Mouse (Mus musculus) CH12.LX (cell line): ENCODE data around the gene Arf3. TPM values are rescaled to one million over a fixed set of nuclear protein-coding genes. Genes with fewer than 3 reads are reported as not detected.

ENCODE experiments used
- DNase-seq: peaks from one replicate; pipeline ENCODE4 v3.0.0-alpha.2; 2013; ENCODE audit errors: extremely low read depth
- H3K27ac ChIP-seq: 2 replicates; pipeline ENCODE4 v1.5.1; 2012; ENCODE audit warnings: low read depth, mild to moderate bottlenecking, control low read depth, moderate library complexity; ENCODE audit not compliant: insufficient read depth
- H3K27me3 ChIP-seq: replicated peaks from 2 replicates; pipeline ENCODE3; 2012; ENCODE audit warnings: inconsistent platforms
- H3K36me3 ChIP-seq, 2 experiments: replicated peaks in 1 of 2; 2 replicates each; pipeline versions ENCODE3 to v1.6.1; 2012; ENCODE audit warnings: inconsistent platforms in 1 of 2, low read length in 1 of 2, mild to moderate bottlenecking in 1 of 2, mixed read lengths in 1 of 2, moderate library complexity in 1 of 2; ENCODE audit not compliant: control insufficient read depth in 1 of 2, insufficient read depth in 1 of 2
- H3K4me1 ChIP-seq, 2 experiments: 2 replicates each; pipeline ENCODE4 v1.6.1; 2012; ENCODE audit warnings: inconsistent platforms in 1 of 2, moderate library complexity in 1 of 2; ENCODE audit not compliant: insufficient read depth in 2 of 2, control insufficient read depth in 1 of 2
- H3K4me2 ChIP-seq: 2 replicates; pipeline ENCODE4 v1.6.1; 2012; ENCODE audit warnings: low read depth, mild to moderate bottlenecking, control low read depth; ENCODE audit not compliant: poor library complexity, insufficient read depth, severe bottlenecking
- H3K4me3 ChIP-seq, 3 experiments: fragments of 150-350 bp in 1 of 3; sonication (generic) in 1 of 3; replicated peaks in 1 of 3; 2 replicates each; pipeline versions ENCODE3 to v1.5.1; 2011 to 2012; ENCODE audit warnings: low read depth in 2 of 3, low read length in 2 of 3, mild to moderate bottlenecking in 2 of 3, moderate library complexity in 2 of 3, control low read depth in 1 of 3, improper control_type of control experiment in 1 of 3, inconsistent platforms in 1 of 3, mixed read lengths in 1 of 3; ENCODE audit not compliant: poor library complexity in 1 of 3
- H3K79me2 ChIP-seq: replicated peaks from 2 replicates; pipeline ENCODE4 v1.6.1; 2012; ENCODE audit warnings: mild to moderate bottlenecking, moderate library complexity; ENCODE audit not compliant: control insufficient read depth, poor library complexity, insufficient read depth, severe bottlenecking; ENCODE audit errors: extremely low read depth
- H3K9ac ChIP-seq: 2 replicates; pipeline ENCODE4 v1.6.1; 2012; ENCODE audit warnings: low read depth, mild to moderate bottlenecking, control low read depth, moderate library complexity; ENCODE audit not compliant: insufficient read depth
- H3K9me3 ChIP-seq: replicated peaks from 2 replicates; pipeline ENCODE3; 2012; ENCODE audit warnings: low read length, inconsistent platforms, mixed read lengths
- BHLHE40 ChIP-seq: IDR thresholded peaks from 2 replicates; pipeline ENCODE4 v1.6.1; 2011; ENCODE audit warnings: mild to moderate bottlenecking, low read depth, low read length, improper control_type of control experiment
- CHD1 ChIP-seq: IDR thresholded peaks from 2 replicates; pipeline ENCODE4 v1.6.1; 2012; ENCODE audit warnings: low read depth, low read length, improper control_type of control experiment, inconsistent platforms
- CHD2 ChIP-seq: IDR thresholded peaks from 2 replicates; pipeline ENCODE4 v1.6.1; 2011; ENCODE audit warnings: low read length, improper control_type of control experiment
- CTCF ChIP-seq, 2 experiments: IDR thresholded peaks in 1 of 2; conservative IDR thresholded peaks in 1 of 2; 2 replicates each; pipeline ENCODE4 v1.5.1; 2011 to 2012; ENCODE audit warnings: low read depth in 2 of 2, low read length in 2 of 2, improper control_type of control experiment in 1 of 2, inconsistent platforms in 1 of 2, mild to moderate bottlenecking in 1 of 2, moderate library complexity in 1 of 2
- E2F4 ChIP-seq: IDR thresholded peaks from 2 replicates; pipeline ENCODE4 v1.6.1; 2011; ENCODE audit warnings: low read depth, low read length, improper control_type of control experiment; ENCODE audit not compliant: insufficient replicate concordance
- ELF1 ChIP-seq: IDR thresholded peaks from 2 replicates; pipeline ENCODE4 v1.6.1; 2014; ENCODE audit warnings: low read depth, mild to moderate bottlenecking, inconsistent platforms, low read length, improper control_type of control experiment
- ETS1 ChIP-seq: conservative IDR thresholded peaks from 2 replicates; pipeline ENCODE4 v1.6.1; 2012; ENCODE audit warnings: low read depth, mild to moderate bottlenecking, inconsistent platforms, low read length, improper control_type of control experiment, moderate library complexity
- GABPA ChIP-seq: IDR thresholded peaks from 2 replicates; pipeline ENCODE4 v1.6.1; 2012; ENCODE audit warnings: low read depth, low read length, improper control_type of control experiment, inconsistent platforms; ENCODE audit not compliant: insufficient replicate concordance
- IRF4 ChIP-seq: IDR thresholded peaks from 2 replicates; pipeline ENCODE4 v1.6.1; 2014; ENCODE audit warnings: low read depth, mild to moderate bottlenecking, inconsistent platforms, low read length, improper control_type of control experiment
- JUND ChIP-seq: conservative IDR thresholded peaks from 2 replicates; pipeline ENCODE4 v1.6.1; 2011; ENCODE audit warnings: low read depth, low read length, improper control_type of control experiment
- MAFK ChIP-seq: IDR thresholded peaks from 2 replicates; pipeline ENCODE4 v1.6.1; 2011; ENCODE audit warnings: low read length, improper control_type of control experiment; ENCODE audit not compliant: insufficient replicate concordance
- MAX ChIP-seq: IDR thresholded peaks from 2 replicates; pipeline ENCODE4 v1.6.1; 2011; ENCODE audit warnings: low read length, improper control_type of control experiment
- MEF2A ChIP-seq: IDR thresholded peaks from 2 replicates; pipeline ENCODE4 v1.6.1; 2014; ENCODE audit warnings: low read depth, mild to moderate bottlenecking, inconsistent platforms, low read length, improper control_type of control experiment, borderline replicate concordance
- MYC ChIP-seq: IDR thresholded peaks from 2 replicates; pipeline ENCODE4 v1.6.1; 2011; ENCODE audit warnings: low read depth, mild to moderate bottlenecking, improper control_type of control experiment, low read length
- NELFE ChIP-seq: IDR thresholded peaks from 2 replicates; pipeline ENCODE4 v1.6.1; 2011; ENCODE audit warnings: low read depth, low read length, improper control_type of control experiment
- NRF1 ChIP-seq: IDR thresholded peaks from 2 replicates; pipeline ENCODE4 v1.6.1; 2014; ENCODE audit warnings: low read depth, mild to moderate bottlenecking, inconsistent platforms, low read length, improper control_type of control experiment, moderate library complexity
- POLR2AphosphoS2 ChIP-seq: IDR thresholded peaks from 2 replicates; pipeline ENCODE4 v1.6.1; 2011; ENCODE audit warnings: low read depth, low read length, improper control_type of control experiment
- RAD21 ChIP-seq: IDR thresholded peaks from 2 replicates; pipeline ENCODE4 v1.6.1; 2011; ENCODE audit warnings: low read depth, mild to moderate bottlenecking, low read length, improper control_type of control experiment, moderate library complexity
- SMC3 ChIP-seq: IDR thresholded peaks from 2 replicates; pipeline ENCODE4 v1.6.1; 2011; ENCODE audit warnings: low read depth, low read length, improper control_type of control experiment
- TBP ChIP-seq: conservative IDR thresholded peaks from 2 replicates; pipeline ENCODE4 v1.6.1; 2011; ENCODE audit warnings: low read depth, low read length, improper control_type of control experiment
- TCF12 ChIP-seq: IDR thresholded peaks from 2 replicates; pipeline ENCODE4 v1.6.1; 2014; ENCODE audit warnings: low read depth, mild to moderate bottlenecking, inconsistent platforms, low read length, improper control_type of control experiment
- USF1 ChIP-seq: IDR thresholded peaks from 2 replicates; pipeline ENCODE4 v1.6.1; 2014; ENCODE audit warnings: low read depth, mild to moderate bottlenecking, inconsistent platforms, low read length, improper control_type of control experiment
- USF2 ChIP-seq: conservative IDR thresholded peaks from 2 replicates; pipeline ENCODE4 v1.6.1; 2011; ENCODE audit warnings: low read depth, low read length, improper control_type of control experiment
- ZC3H11A ChIP-seq: IDR thresholded peaks from 2 replicates; pipeline ENCODE4 v1.6.1; 2012; ENCODE audit warnings: low read depth, mild to moderate bottlenecking, inconsistent platforms, low read length, improper control_type of control experiment
- ZKSCAN1 ChIP-seq: IDR thresholded peaks from 2 replicates; pipeline ENCODE4 v1.6.1; 2012; ENCODE audit warnings: low read depth, inconsistent platforms, low read length, improper control_type of control experiment, borderline replicate concordance
- ZMIZ1 ChIP-seq: IDR thresholded peaks from 2 replicates; pipeline ENCODE4 v1.6.1; 2012; ENCODE audit warnings: low read depth, mild to moderate bottlenecking, inconsistent platforms, low read length, improper control_type of control experiment
- ZNF384 ChIP-seq: IDR thresholded peaks from 2 replicates; pipeline ENCODE4 v1.6.1; 2012; ENCODE audit warnings: low read depth, low read length, improper control_type of control experiment, inconsistent platforms
- dilution Hi-C: fragments of 300-500 bp; cut with MboI; formaldehyde crosslinking; loops from 2 replicates; pipeline ENCODE4 v1.14.3; 2020; ENCODE audit warnings: low sequenced_read_pairs; ENCODE audit not compliant: extremely low pct_unique_long_range_greater_than_20kb, extremely low pct_ligation_motif_present
- in situ Hi-C: fragments of 300-500 bp; cut with MboI; formaldehyde crosslinking; loops from 3 replicates; pipeline ENCODE4 v1.14.3; 2019; ENCODE audit warnings: low sequenced_read_pairs, low pct_ligation_motif_present, low pct_unique_long_range_greater_than_20kb, mixed read lengths
- polyA plus RNA-seq: library from polyadenylated mRNA; unstranded; fragments of >175 nt; gene quantifications from 2 replicates; pipeline ENCODE4 v1.2.1, GENCODE M21; 2012; ENCODE audit warnings: low read depth; ENCODE audit not compliant: insufficient read length
- total RNA-seq, 2 experiments: library from RNA; depleted of rRNA; stranded (reverse); fragments of 300-350 nt in 1 of 2; fragments of >200 nt in 1 of 2; gene quantifications; 2 replicates each; pipeline ENCODE4 v1.2.3; 2012 to 2014

The Arf3 gene
- total and polyA plus RNA-seq, 3 experiments: 32.5 to 182 (median 41.0) TPM

DNA sequence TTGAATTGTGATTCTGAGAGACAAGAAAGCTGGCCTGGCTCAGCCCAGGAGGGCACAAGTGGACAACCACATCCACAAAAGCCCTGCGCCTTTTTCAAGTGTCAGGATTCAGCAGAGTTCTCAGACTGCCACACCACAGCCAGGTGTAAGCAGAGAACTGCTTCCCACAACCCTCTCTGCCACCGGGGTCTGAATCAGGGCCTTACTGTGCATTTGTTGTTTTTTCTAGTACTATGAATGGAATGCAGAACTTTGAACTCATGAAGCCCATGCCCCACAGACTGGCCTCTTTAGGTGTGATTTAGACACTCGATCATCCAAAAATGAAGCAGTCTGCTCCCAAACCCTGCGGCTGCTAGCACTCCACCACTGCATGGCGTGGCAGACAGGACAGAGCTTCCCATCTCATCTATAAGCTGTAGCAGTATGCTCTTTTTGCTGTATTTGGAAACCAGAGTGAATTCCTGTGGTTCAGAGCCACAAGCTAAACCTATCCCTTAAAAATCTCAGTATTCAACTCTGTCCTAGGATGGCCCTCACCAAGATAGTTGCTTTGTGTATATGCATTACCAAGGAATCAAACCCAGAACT is 28.9 kb downstream of the Arf3 start:
- H3K36me3 ChIP-seq: peaks cover 39 to 55% of the 10 kb centered on the region in 2 experiments
- no peak overlapping the region for H3K4me2 ChIP-seq
- H3K27me3 ChIP-seq: no peaks in the 10 kb centered on the region
- in situ Hi-C loops: no loop called here
- H3K9me3 ChIP-seq: peaks cover 3% of the 10 kb centered on the region
- no peak overlapping the region for H3K4me3 ChIP-seq
- dilution Hi-C loops: no loop called here
- no peak overlapping the region for H3K27ac ChIP-seq
- DNase-seq: no peak
- H3K9ac ChIP-seq: no peak overlapping the region
- peaks cover 2 to 23% of the 10 kb centered on the region in 2 experiments; a peak in 3 of 4 replicates for H3K4me1 ChIP-seq
- no peaks in the 10 kb centered on the region for H3K79me2 ChIP-seq
- no peak for TF ChIP-seq CHD2
- TF ChIP-seq IRF4: no peak
- TF ChIP-seq MAFK: no peak
- no peak for TF ChIP-seq NELFE
- TF ChIP-seq USF1: no peak
- TF ChIP-seq CHD1: no peak
- TF ChIP-seq ZC3H11A: no peak
- no peak for TF ChIP-seq CTCF (conservative IDR thresholded peaks at IDR 0.05 in 1 of 2, IDR thresholded peaks at IDR 0.05 in 1 of 2; ENCODE audit: low read depth in 2 of 2, low read length in 2 of 2)
- TF ChIP-seq TCF12: no peak
- no peak for TF ChIP-seq MEF2A
- TF ChIP-seq MYC: no peak
- TF ChIP-seq GABPA: no peak
- no peak for TF ChIP-seq USF2
- no peak for TF ChIP-seq ZKSCAN1
- TF ChIP-seq BHLHE40: no peak
- TF ChIP-seq ZMIZ1: no peak
- TF ChIP-seq POLR2AphosphoS2: no peak
- TF ChIP-seq RAD21: no peak
- TF ChIP-seq E2F4: no peak

DNA sequence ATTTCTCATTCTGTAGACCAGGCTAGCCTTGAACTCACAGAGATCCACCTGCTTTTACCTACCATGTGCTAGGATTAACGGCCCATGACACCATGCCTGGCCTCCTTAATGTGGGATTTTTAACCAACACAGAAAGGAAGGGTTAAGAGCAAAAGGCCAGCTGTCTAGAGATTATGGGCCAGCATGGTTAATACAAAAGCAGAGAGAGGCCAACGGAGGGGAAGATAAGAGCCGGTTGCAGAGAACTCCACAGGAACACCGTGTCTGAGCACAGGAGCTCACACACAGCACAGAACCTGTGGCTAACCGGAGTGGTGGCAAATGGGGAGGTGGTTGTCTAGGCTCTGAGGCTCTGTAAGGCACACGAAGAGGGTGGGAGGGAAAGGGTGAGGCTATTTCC is 29.6 kb downstream of the Arf3 start:
- H3K4me3 ChIP-seq: no peak overlapping the region

More for the DNA sequence above, 29.6 kb downstream of the Arf3 start:
- no peak overlapping the region for H3K9ac ChIP-seq
- DNase-seq: no peak
- H3K36me3 ChIP-seq: peaks cover 32 to 48% of the 10 kb centered on the region in 2 experiments
- dilution Hi-C loops (no loop called here), in situ Hi-C loops (no loop called here)
- H3K27ac ChIP-seq: no peak overlapping the region
- peaks cover under 1 to 20% of the 10 kb centered on the region in 2 experiments; a peak in 3 of 4 replicates for H3K4me1 ChIP-seq
- no peaks in the 10 kb centered on the region for H3K79me2 ChIP-seq
- peaks cover 3% of the 10 kb centered on the region for H3K9me3 ChIP-seq
- H3K4me2 ChIP-seq: no peak overlapping the region
- H3K27me3 ChIP-seq: no peaks in the 10 kb centered on the region
- TF ChIP-seq USF2: no peak
- TF ChIP-seq ELF1: no peak
- TF ChIP-seq MAX: no peak
- no peak for TF ChIP-seq USF1
- TF ChIP-seq RAD21: no peak
- TF ChIP-seq ZNF384: no peak
- TF ChIP-seq SMC3: no peak
- no peak for TF ChIP-seq CTCF (conservative IDR thresholded peaks at IDR 0.05 in 1 of 2, IDR thresholded peaks at IDR 0.05 in 1 of 2; ENCODE audit: low read depth in 2 of 2, low read length in 2 of 2)
- TF ChIP-seq ZMIZ1: no peak
- no peak for TF ChIP-seq IRF4
- TF ChIP-seq TBP: no peak
- TF ChIP-seq NRF1: no peak
- no peak for TF ChIP-seq ETS1
- TF ChIP-seq JUND: no peak
- no peak for TF ChIP-seq MEF2A
- TF ChIP-seq E2F4: no peak
- no peak for TF ChIP-seq ZKSCAN1
- TF ChIP-seq MYC: no peak
- no peak for TF ChIP-seq GABPA
